Mouse (Mus musculus) testis, adult 2 months (tissue): ENCODE measurements around the gene Stxbp5l.

Experiments used
- CTCF ChIP-seq: fragments of 200-500 bp; IDR thresholded peaks from 2 replicates; pipeline ENCODE4 v1.5.1; 2012; ENCODE audit warnings: low read depth, mild to moderate bottlenecking, inconsistent platforms, low read length, moderate library complexity; ENCODE audit not compliant: control insufficient read depth, insufficient read depth, insufficient replicate concordance
- POLR2A ChIP-seq: fragments of 200-500 bp; IDR thresholded peaks from 2 replicates; pipeline ENCODE4 v1.6.1; 2012; ENCODE audit warnings: low read depth, mild to moderate bottlenecking, inconsistent platforms, low read length, moderate library complexity; ENCODE audit not compliant: control insufficient read depth

DNA sequence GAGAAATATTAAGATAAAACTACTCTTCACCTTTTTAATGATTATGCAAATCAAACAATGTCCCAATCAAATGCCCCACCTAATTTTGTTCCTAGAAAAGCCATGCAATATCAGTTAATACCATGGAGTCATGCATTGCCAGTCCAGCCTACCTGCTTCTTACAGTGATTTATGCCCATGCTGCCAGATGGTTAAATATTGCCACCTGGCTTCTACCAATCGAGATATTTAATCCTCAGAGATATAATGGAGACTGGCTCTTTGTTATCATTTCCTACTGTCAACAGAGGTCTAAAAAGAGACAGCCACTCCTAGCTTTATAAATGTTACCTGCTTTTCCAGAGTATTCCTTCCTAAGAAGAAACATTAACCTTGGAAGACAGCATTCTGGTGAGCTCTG lies 104.6 kb downstream of the Stxbp5l start:
- no peak for TF ChIP-seq CTCF
- TF ChIP-seq POLR2A = no peak
